Mouse (Mus musculus) T-cell, adult 66 days (primary cell): ENCODE data around the gene Slc5a3. TPM values are rescaled to one million over a fixed set of nuclear protein-coding genes. Genes with fewer than 3 reads are reported as not detected.

ENCODE experiments used
- total RNA-seq, 2 experiments: library from RNA; stranded (reverse); gene quantifications; 3 replicates in 1 of 2; 4 replicates in 1 of 2; pipeline ENCODE4 v1.2.4; 2023

The Slc5a3 gene
- 10 to 100 TPM; 11.8 to 15.5 TPM for total RNA-seq

DNA sequence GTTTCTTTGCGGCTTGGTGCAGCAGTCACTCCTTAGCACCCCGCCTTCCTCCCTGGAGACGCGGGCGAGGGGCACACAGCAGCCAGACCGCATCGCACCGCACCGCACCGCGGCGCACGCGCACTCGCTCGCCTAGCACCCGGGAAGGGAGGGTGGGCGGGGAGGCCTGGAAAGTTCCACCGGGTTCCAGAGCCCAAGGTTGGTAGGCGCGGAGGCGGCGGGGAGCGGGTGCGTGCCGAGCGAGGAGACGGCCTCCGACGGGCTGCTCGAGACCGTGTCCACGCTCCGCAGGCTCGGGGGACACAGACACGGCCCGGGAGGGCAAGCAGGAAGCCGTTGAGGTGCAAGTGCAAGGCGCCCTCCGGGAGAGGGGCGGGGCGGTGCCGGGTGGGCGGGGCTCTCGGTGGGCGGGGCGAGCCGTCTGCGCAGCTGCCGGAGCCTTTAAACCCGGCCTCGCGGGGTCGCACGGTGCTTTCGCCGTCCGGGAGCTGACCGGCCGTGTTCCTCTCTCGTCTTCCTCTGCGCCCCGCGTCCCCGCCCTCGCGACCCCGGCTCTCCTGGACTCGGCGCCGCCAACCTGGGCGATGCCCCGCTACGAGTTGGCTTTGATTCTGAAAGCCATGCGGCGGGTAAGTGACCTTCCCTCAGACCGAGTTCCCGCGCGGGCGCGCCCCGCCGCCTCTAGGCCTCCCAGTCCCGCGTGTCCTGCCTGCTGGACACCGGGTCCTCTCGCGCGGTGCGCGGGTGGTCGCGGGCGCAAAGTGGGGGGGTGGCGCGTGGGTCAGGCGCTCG is at the start of gene Slc5a3, which contains the start of the genes Mrps6 and Gm49711:
Slc5a3 (plus strand) TSS at position 471 of the 792 bp plus-strand sequence.
Mrps6 (plus strand) TSS at position 419 of the 792 bp plus-strand sequence.
Gm49711 (plus strand) TSS at position 465 of the 792 bp plus-strand sequence.

Other genes starting within 250 kb of the Slc5a3 start
- 10 to 100 TPM; 29.7 to 31.0 TPM for gene Mrps6, start 52 bp upstream of the Slc5a3 start, total RNA-seq
- gene Gm49711, start within 50 bp of the Slc5a3 start, total RNA-seq, result not detected
- not detected for gene Kcne2, start 234.1 kb downstream of the Slc5a3 start, total RNA-seq
- gene Smim11, start 243.0 kb downstream of the Slc5a3 start, total RNA-seq, result 10 to 100 TPM; 20.2 to 29.7 TPM